Mouse (Mus musculus) MEL (cell line): ENCODE measurements around the gene Wnt3.

Source experiments
- CTCF ChIP-seq, 3 experiments: IDR thresholded peaks in 2 of 3; conservative IDR thresholded peaks in 1 of 3; 2 replicates each; pipeline ENCODE4 v1.5.1; 2011 to 2012; ENCODE audit warnings: low read length in 3 of 3, low read depth in 2 of 3, mild to moderate bottlenecking in 2 of 3, improper control_type of control experiment in 1 of 3, inconsistent platforms in 1 of 3, mixed read lengths in 1 of 3, moderate library complexity in 1 of 3; ENCODE audit not compliant: control insufficient read depth in 1 of 3, insufficient read depth in 1 of 3, poor library complexity in 1 of 3, severe bottlenecking in 1 of 3
- HCFC1 ChIP-seq: IDR thresholded peaks from 2 replicates; pipeline ENCODE4 v1.6.1; 2012; ENCODE audit warnings: low read depth, mild to moderate bottlenecking, inconsistent platforms, low read length, improper control_type of control experiment, moderate library complexity
- MAX ChIP-seq: IDR thresholded peaks from 2 replicates; pipeline ENCODE4 v1.6.1; 2011; ENCODE audit warnings: low read length, improper control_type of control experiment
- MAZ ChIP-seq: IDR thresholded peaks from 2 replicates; pipeline ENCODE4 v1.6.1; 2012; ENCODE audit warnings: low read depth, mild to moderate bottlenecking, inconsistent platforms, low read length, improper control_type of control experiment
- POLR2A ChIP-seq, 2 experiments: IDR thresholded peaks; 2 replicates each; pipeline ENCODE4 v1.6.1; 2011 to 2012; ENCODE audit warnings: low read length in 2 of 2, mild to moderate bottlenecking in 2 of 2, control low read depth in 1 of 2, improper control_type of control experiment in 1 of 2, low read depth in 1 of 2, moderate library complexity in 1 of 2; ENCODE audit not compliant: control insufficient read depth in 1 of 2, insufficient read depth in 1 of 2, poor library complexity in 1 of 2
- POLR2AphosphoS5 ChIP-seq: IDR thresholded peaks from 2 replicates; pipeline ENCODE4 v1.6.1; 2012; ENCODE audit warnings: low read depth, borderline replicate concordance, mild to moderate bottlenecking, inconsistent platforms, low read length, moderate library complexity, mixed read lengths
- USF1 ChIP-seq: IDR thresholded peaks from 2 replicates; pipeline ENCODE4 v1.6.1; 2014; ENCODE audit warnings: low read depth, mild to moderate bottlenecking, inconsistent platforms, low read length, improper control_type of control experiment, moderate library complexity
- ZC3H11A ChIP-seq: IDR thresholded peaks from 2 replicates; pipeline ENCODE4 v1.6.1; 2012; ENCODE audit warnings: low read depth, mild to moderate bottlenecking, inconsistent platforms, low read length, improper control_type of control experiment

- TF ChIP-seq MAZ (0 out of 2 replicates have a peak, but pooled peaks have one; percentile 51), POLR2AphosphoS5 (no peak), POLR2A (IDR thresholded peaks at IDR 0.05; ENCODE audit: control insufficient read depth in 1 of 2, insufficient read depth in 1 of 2, low read depth in 1 of 2, low read length in 2 of 2, poor library complexity in 1 of 2) (no peak), CTCF (IDR thresholded peaks at IDR 0.05 in 2 of 3, conservative IDR thresholded peaks at IDR 0.05 in 1 of 3; ENCODE audit: control insufficient read depth in 1 of 3, insufficient read depth in 1 of 3, low read depth in 2 of 3, low read length in 3 of 3, poor library complexity in 1 of 3, severe bottlenecking in 1 of 3) (peak; percentile 67 to 97 (median 67)), HCFC1 (no peak), ZC3H11A (peak; percentile 94), USF1 (no peak), MAX (no peak)
Measured at GRCm38 (mm10) chr11:103763410-103764163, 10.4 kb upstream of the Wnt3 start.
